Mouse (Mus musculus) activated CD4-positive, CD25-positive, alpha-beta regulatory T cell, adult 9 weeks (primary cell): Measurements from ENCODE around the gene Olfr701. TPM values are rescaled to one million over a fixed set of nuclear protein-coding genes. Genes with fewer than 3 reads are reported as not detected.

Experiments used
- polyA plus RNA-seq: library from polyadenylated mRNA; unstranded; fragments of 100-300 nt; shearing (Covaris generic); gene quantifications from one replicate; pipeline ENCODE4 v1.2.1, GENCODE M21; 2017

The Olfr701 gene
- polyA plus RNA-seq: not detected

DNA sequence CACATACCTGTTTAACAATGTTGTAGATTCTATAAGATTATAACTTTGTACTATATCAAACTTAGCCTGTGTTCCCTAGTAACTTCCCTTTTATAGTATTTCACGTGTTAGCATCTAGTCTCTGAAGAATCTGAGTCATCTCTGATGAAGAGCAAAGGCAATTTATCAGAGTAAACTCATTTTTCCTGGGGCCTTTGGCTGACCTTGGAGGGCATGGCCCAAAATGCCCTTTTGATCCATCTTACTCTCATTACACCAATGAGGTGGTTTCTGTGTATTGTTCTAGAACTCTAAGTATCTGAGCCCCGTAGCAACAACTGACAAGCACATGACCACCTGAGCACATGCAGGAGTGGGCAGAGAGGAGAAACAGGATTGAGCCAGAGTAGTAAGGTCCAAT lies at the start of gene Olfr701:
Gene Olfr701 (plus strand): TSS at position 301 of the 400 bp plus-strand sequence.

DNA sequence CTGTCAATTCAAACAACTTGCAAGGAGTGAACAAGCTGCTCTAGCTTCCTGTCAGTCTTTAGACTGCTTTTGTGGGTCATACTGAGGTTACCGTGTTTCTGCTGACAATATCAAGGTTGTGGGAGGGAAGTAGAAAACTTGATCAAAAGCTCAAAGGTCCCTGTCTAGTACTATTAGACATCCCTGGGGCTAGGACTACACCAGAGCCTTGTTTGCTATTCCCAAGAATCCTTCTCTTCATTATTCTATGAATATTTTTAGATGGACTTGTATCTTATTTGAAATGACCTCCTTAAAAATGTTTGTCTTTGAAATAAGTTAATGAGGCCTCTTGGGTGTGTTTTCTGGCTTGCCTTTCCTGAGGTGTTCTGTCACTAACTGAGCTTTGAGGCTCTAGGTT lies 20.8 kb upstream of the Olfr701 start, which contains the start of gene Olfr699:
Gene Olfr699 (minus strand): TSS at position 101 of the 400 bp plus-strand sequence.

GRCm38 (mm10) chr7:106808734-106809133 lies 5.2 kb upstream of the Olfr701 start, which contains the start of gene Olfr700:
Olfr700 (minus strand) TSS chr7:106808834.

GRCm38 (mm10) chr7:106833793-106834192 lies 19.9 kb downstream of the Olfr701 start, which contains the start of gene Olfr702:
Olfr702 (minus strand) TSS chr7:106833893.

GRCm38 (mm10) chr7:106843060-106843459 lies 29.1 kb downstream of the Olfr701 start, which contains the start of gene Olfr703:
Olfr703 (plus strand) TSS chr7:106843360.

GRCm38 (mm10) chr7:106862885-106863284 lies 49.0 kb downstream of the Olfr701 start, which contains the start of gene Olfr704:
Olfr704 (plus strand) TSS chr7:106863185.

Other genes with a start within 250 kb of the Olfr701 start
- gene Olfr693, start 133.5 kb upstream of the Olfr701 start, polyA plus RNA-seq: not detected
- gene Olfr694, start 122.3 kb upstream of the Olfr701 start, polyA plus RNA-seq: not detected
- not detected for gene Olfr695, start 97.7 kb upstream of the Olfr701 start, polyA plus RNA-seq
- not detected for gene Olfr697, start 71.7 kb upstream of the Olfr701 start, polyA plus RNA-seq
- gene Olfr698, start 58.7 kb upstream of the Olfr701 start, polyA plus RNA-seq: not detected
- not detected for gene Olfr699, start 20.9 kb upstream of the Olfr701 start, polyA plus RNA-seq
- gene Olfr700, start 5.3 kb upstream of the Olfr701 start, polyA plus RNA-seq: not detected
- gene Olfr702, start 19.8 kb downstream of the Olfr701 start, polyA plus RNA-seq: not detected
- not detected for gene Olfr703, start 29.2 kb downstream of the Olfr701 start, polyA plus RNA-seq
- not detected for gene Olfr704, start 49.1 kb downstream of the Olfr701 start, polyA plus RNA-seq
- not detected for gene Olfr705, start 62.8 kb downstream of the Olfr701 start, polyA plus RNA-seq
- gene Olfr706, start 74.0 kb downstream of the Olfr701 start, polyA plus RNA-seq: not detected
- gene Olfr707, start 87.1 kb downstream of the Olfr701 start, polyA plus RNA-seq: not detected
- not detected for gene Olfr1532-ps1, start 93.9 kb downstream of the Olfr701 start, polyA plus RNA-seq
- gene Olfr709-ps1, start 118.1 kb downstream of the Olfr701 start, polyA plus RNA-seq: not detected
- gene Olfr710, start 134.2 kb downstream of the Olfr701 start, polyA plus RNA-seq: not detected
- not detected for gene Olfr6, start 149.8 kb downstream of the Olfr701 start, polyA plus RNA-seq
- gene Olfr711, start 161.3 kb downstream of the Olfr701 start, polyA plus RNA-seq: not detected
- not detected for gene Olfr2, start 191.9 kb downstream of the Olfr701 start, polyA plus RNA-seq
- not detected for gene Olfr713, start 217.0 kb downstream of the Olfr701 start, polyA plus RNA-seq